Mouse (Mus musculus) WW6 (cell line): ENCODE measurements around the gene Sgsm3.
A peak's percentile ranks its signal among the peaks of the same experiment; 100 is the strongest.
"Not testable (repeated sequence)": the region's sequence is repeated elsewhere in the genome, so short reads cannot be mapped to it uniquely, and the experiment has no call there.

Experiments used
- DNase-seq: peaks from one replicate; pipeline ENCODE4 v3.0.0-alpha.2; 2013; ENCODE audit warnings: low read depth, low spot score

Sgsm3 gene

GRCm38 (mm10) chr15:80977620-80978334 lies at the start of gene Sgsm3:
Gene Sgsm3, plus strand, starts transcription at chr15:80977765.
- DNase-seq, result peak; percentile 74

- peak; percentile 14 for DNase-seq
These were observed 48.7 kb upstream of the Sgsm3 start for GRCm38 (mm10) chr15:80928811-80929355.

- DNase-seq, result no peak
These were observed 47.5 kb upstream of the Sgsm3 start for GRCm38 (mm10) chr15:80930048-80930571.

- not testable (repeated sequence) for DNase-seq
These were observed 46.8 kb upstream of the Sgsm3 start for GRCm38 (mm10) chr15:80930676-80931320.

GRCm38 (mm10) chr15:80931345-80931960 lies 46.1 kb upstream of the Sgsm3 start:
- DNase-seq, result no peak

GRCm38 (mm10) chr15:80934841-80935240 lies 42.7 kb upstream of the Sgsm3 start:
- no peak for DNase-seq

- DNase-seq, result no peak
These were observed 40.9 kb upstream of the Sgsm3 start for GRCm38 (mm10) chr15:80936686-80937085.

- no peak for DNase-seq
These were observed 39.0 kb upstream of the Sgsm3 start for GRCm38 (mm10) chr15:80938615-80939014.

- no peak for DNase-seq
These were observed 38.2 kb upstream of the Sgsm3 start for GRCm38 (mm10) chr15:80939401-80939800.

- DNase-seq, result no peak
These were observed 36.0 kb upstream of the Sgsm3 start for GRCm38 (mm10) chr15:80941468-80942040.

GRCm38 (mm10) chr15:80945851-80946250 lies 31.7 kb upstream of the Sgsm3 start:
- no peak for DNase-seq

- peak; percentile 73 for DNase-seq
These were observed 29.1 kb upstream of the Sgsm3 start, which contains the start of gene Adsl for GRCm38 (mm10) chr15:80948145-80949135. Gene Adsl, plus strand, starts transcription at chr15:80948490.

- DNase-seq, result no peak
These were observed 28.1 kb upstream of the Sgsm3 start for GRCm38 (mm10) chr15:80949431-80949830.

- no peak for DNase-seq
These were observed 27.5 kb upstream of the Sgsm3 start for GRCm38 (mm10) chr15:80950055-80950454.

- no peak for DNase-seq
These were observed 23.6 kb upstream of the Sgsm3 start for GRCm38 (mm10) chr15:80953971-80954370.

- DNase-seq, result no peak
These were observed 22.7 kb upstream of the Sgsm3 start for GRCm38 (mm10) chr15:80954861-80955260.

GRCm38 (mm10) chr15:80955836-80956438 lies 21.6 kb upstream of the Sgsm3 start:
- DNase-seq, result no peak

GRCm38 (mm10) chr15:80969371-80969770 lies 8.2 kb upstream of the Sgsm3 start:
- no peak for DNase-seq

GRCm38 (mm10) chr15:80974311-80974710 lies 3.3 kb upstream of the Sgsm3 start:
- no peak for DNase-seq

GRCm38 (mm10) chr15:80975666-80976065 lies 1.9 kb upstream of the Sgsm3 start:
- no peak for DNase-seq
